Mouse (Mus musculus) ES-E14 (cell line): ENCODE results near the gene Gpc6.

Source experiments
- CHD2 ChIP-seq: IDR thresholded peaks from 2 replicates; pipeline ENCODE4 v1.6.1; 2014; ENCODE audit warnings: mild to moderate bottlenecking, low read depth, low read length, inconsistent platforms
- HCFC1 ChIP-seq: IDR thresholded peaks from 2 replicates; pipeline ENCODE4 v1.6.1; 2012; ENCODE audit warnings: low read length, inconsistent platforms, borderline replicate concordance; ENCODE audit not compliant: insufficient read depth
- MAFK ChIP-seq: IDR thresholded peaks from 2 replicates; pipeline ENCODE4 v1.6.1; 2014; ENCODE audit warnings: mild to moderate bottlenecking, low read depth, low read length, inconsistent platforms; ENCODE audit not compliant: insufficient read depth
- ZC3H11A ChIP-seq: IDR thresholded peaks from 2 replicates; pipeline ENCODE4 v1.6.1; 2012; ENCODE audit warnings: low read depth, mild to moderate bottlenecking, inconsistent platforms, low read length, borderline replicate concordance
- ZNF384 ChIP-seq: IDR thresholded peaks from 2 replicates; pipeline ENCODE4 v1.6.1; 2012; ENCODE audit warnings: low read depth, low read length, inconsistent platforms

DNA sequence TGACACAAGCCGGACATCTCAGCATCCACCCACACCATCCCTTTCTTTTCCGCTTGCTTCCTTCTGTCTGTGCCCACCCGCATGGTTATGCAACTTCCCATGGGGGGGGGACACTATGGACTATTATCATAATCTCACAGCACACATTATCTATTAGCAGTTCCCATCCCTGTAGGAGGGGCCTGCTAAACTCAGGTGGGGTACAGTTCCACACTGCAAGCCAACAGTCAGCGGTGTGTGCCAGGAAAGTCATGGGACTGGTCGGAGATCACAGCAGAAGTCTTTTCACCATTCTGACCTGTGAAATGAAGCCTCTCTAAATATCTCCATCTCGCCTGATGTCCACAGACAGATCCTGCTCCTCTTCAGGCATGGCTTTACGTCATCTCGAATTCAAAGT is 770.5 kb downstream of the Gpc6 start:
- TF ChIP-seq MAFK, result no peak
- no peak for TF ChIP-seq ZC3H11A
- no peak for TF ChIP-seq CHD2
- TF ChIP-seq HCFC1, result no peak
- no peak for TF ChIP-seq ZNF384
